Mouse (Mus musculus) retina, adult 2 months (tissue): ENCODE measurements around the gene Spry1.
"Not testable (repeated sequence)": the region's sequence is repeated elsewhere in the genome, so short reads cannot be mapped to it uniquely, and the experiment has no call there.

Experiments
- DNase-seq: peaks from one replicate; pipeline ENCODE4 v3.0.0-alpha.2; 2012; ENCODE audit warnings: low read depth, low spot score

Spry1 gene

GRCm38 (mm10) chr3:37639690-37640089, at the start of gene Spry1:
TSS of gene Spry1 (plus strand) at chr3:37639947.
- peak; percentile 55 for DNase-seq

GRCm38 (mm10) chr3:37595721-37596120, 44.0 kb upstream of the Spry1 start:
- no peak for DNase-seq

GRCm38 (mm10) chr3:37596519-37596918, 43.2 kb upstream of the Spry1 start:
- DNase-seq: no peak

- DNase-seq: no peak
Observed at GRCm38 (mm10) chr3:37597200-37597599, 42.5 kb upstream of the Spry1 start.

- not testable (repeated sequence) for DNase-seq
Observed at GRCm38 (mm10) chr3:37599641-37600040, 40.1 kb upstream of the Spry1 start.

GRCm38 (mm10) chr3:37602356-37602755, 37.4 kb upstream of the Spry1 start:
- no peak for DNase-seq

- no peak for DNase-seq
Observed at GRCm38 (mm10) chr3:37602890-37603289, 36.9 kb upstream of the Spry1 start.

GRCm38 (mm10) chr3:37603541-37603940, 36.2 kb upstream of the Spry1 start:
- DNase-seq: no peak

- no peak for DNase-seq
Observed at GRCm38 (mm10) chr3:37604976-37605875, 34.5 kb upstream of the Spry1 start.

GRCm38 (mm10) chr3:37605876-37606238, 33.9 kb upstream of the Spry1 start:
- DNase-seq: no peak

GRCm38 (mm10) chr3:37608926-37609325, 30.8 kb upstream of the Spry1 start:
- no peak for DNase-seq

- DNase-seq: no peak
Observed at GRCm38 (mm10) chr3:37610670-37611069, 29.1 kb upstream of the Spry1 start.

- DNase-seq: no peak
Observed at GRCm38 (mm10) chr3:37613722-37614121, 26.0 kb upstream of the Spry1 start.

- DNase-seq: no peak
Observed at GRCm38 (mm10) chr3:37614878-37615650, 24.7 kb upstream of the Spry1 start.

- DNase-seq: no peak
Observed at GRCm38 (mm10) chr3:37616586-37617547, 22.9 kb upstream of the Spry1 start.

GRCm38 (mm10) chr3:37632246-37632645, 7.5 kb upstream of the Spry1 start:
- no peak for DNase-seq

- no peak for DNase-seq
Observed at GRCm38 (mm10) chr3:37632751-37633150, 7.0 kb upstream of the Spry1 start.

GRCm38 (mm10) chr3:37634648-37635047, 5.1 kb upstream of the Spry1 start:
- DNase-seq: no peak

GRCm38 (mm10) chr3:37636921-37637320, 2.8 kb upstream of the Spry1 start:
- no peak for DNase-seq

- DNase-seq: no peak
Observed at GRCm38 (mm10) chr3:37640162-37640721, 495 bp downstream of the Spry1 start.

GRCm38 (mm10) chr3:37640810-37641209, 1.1 kb downstream of the Spry1 start:
- no peak for DNase-seq
